Mouse (Mus musculus): ENCODE results near the gene Lyzl4. TPM values are rescaled to one million over a fixed set of nuclear protein-coding genes. Genes with fewer than 3 reads are reported as not detected.
A peak's percentile ranks its signal among the peaks of the same experiment; 100 is the strongest.

The Lyzl4 gene
- polyA plus RNA-seq, 1 experiment = 0.31 TPM

DNA sequence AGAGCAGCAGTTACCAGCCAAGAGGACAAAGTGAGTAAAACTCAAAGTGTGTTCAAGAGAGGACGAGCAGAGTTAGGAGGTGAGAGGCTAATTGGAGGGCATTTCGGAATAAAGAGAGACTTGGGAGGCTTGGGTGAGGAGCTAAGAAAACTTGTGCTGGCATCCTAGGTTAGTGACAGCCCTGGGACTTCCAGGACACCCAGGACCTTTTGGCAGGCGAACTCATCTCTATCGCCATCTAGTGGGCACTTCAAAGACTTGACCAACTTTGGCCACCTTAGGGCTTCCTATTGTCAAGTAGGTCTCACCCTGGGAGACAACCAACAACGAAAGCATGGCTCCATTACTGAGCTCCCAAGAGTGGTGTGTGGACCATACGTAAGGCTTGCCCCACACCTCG lies 29.4 kb upstream of the Lyzl4 start:
- no peaks in the 10 kb centered on the region for H3K36me3 ChIP-seq (ENCODE audit: control insufficient read depth, insufficient read depth, low read length)
- no peaks in the 10 kb centered on the region for H3K27me3 ChIP-seq (ENCODE audit: control insufficient read depth, insufficient read depth, low read length)
- WGBS = 54% methylated on average over 7 of the region's 7 CpGs
- no peak overlapping the region; the same call in 1 of the 2 replicates for H3K27ac ChIP-seq (ENCODE audit: control insufficient read depth, insufficient read depth, low read length)
- peak; percentile 40; the same call in 1 of the 2 replicates for TF ChIP-seq CTCF (IDR thresholded peaks at IDR 0.05; ENCODE audit: borderline replicate concordance, control insufficient read depth, extremely low read depth, insufficient read depth, low read length, poor library complexity)
- no peak for TF ChIP-seq POLR2A (IDR thresholded peaks at IDR 0.05; ENCODE audit: control insufficient read depth, extremely low read depth, insufficient read depth, low read length, poor library complexity)
- no peak overlapping the region for H3K4me3 ChIP-seq (ENCODE audit: control insufficient read depth, insufficient read depth, low read length)
- H3K4me1 ChIP-seq (replicated peaks; ENCODE audit: control insufficient read depth, insufficient read depth, low read length) = peaks cover 66% of the 10 kb centered on the region
- no peak for DNase-seq

DNA sequence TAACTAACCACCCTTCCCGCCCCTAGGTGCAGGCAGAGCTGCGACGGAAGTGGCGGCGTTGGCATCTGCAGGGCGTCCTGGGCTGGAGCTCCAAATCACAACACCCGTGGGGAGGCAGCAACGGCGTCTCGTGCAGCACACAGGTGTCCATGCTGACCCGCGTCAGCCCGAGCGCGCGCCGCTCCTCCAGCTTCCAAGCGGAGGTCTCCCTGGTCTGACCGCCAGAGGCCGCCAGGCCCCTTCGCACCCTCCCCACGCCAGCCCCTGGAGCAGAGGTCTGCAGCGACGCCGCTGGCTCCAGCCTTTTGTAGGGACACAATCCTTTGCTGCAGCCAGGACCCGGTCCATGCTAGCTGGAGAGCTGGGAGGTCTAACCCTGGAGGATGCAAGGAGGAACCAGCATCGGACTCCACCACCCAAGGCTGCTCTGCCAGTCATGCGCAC lies 27.5 kb upstream of the Lyzl4 start:
- TF ChIP-seq POLR2A (IDR thresholded peaks at IDR 0.05; ENCODE audit: control insufficient read depth, extremely low read depth, insufficient read depth, low read length, poor library complexity) (peak; percentile 25; the same call in 1 of the 2 replicates), CTCF (IDR thresholded peaks at IDR 0.05; ENCODE audit: borderline replicate concordance, control insufficient read depth, extremely low read depth, insufficient read depth, low read length, poor library complexity) (peak; percentile 85)
- WGBS = 3% methylated on average over 28 of the region's 28 CpGs
- peak overlapping the region; percentile 59 for H3K4me3 ChIP-seq (ENCODE audit: control insufficient read depth, insufficient read depth, low read length)
- peaks cover 50% of the 10 kb centered on the region for H3K4me1 ChIP-seq (replicated peaks; ENCODE audit: control insufficient read depth, insufficient read depth, low read length)
- DNase-seq = peak; percentile 78
- H3K36me3 ChIP-seq (ENCODE audit: control insufficient read depth, insufficient read depth, low read length) = no peaks in the 10 kb centered on the region
- H3K27ac ChIP-seq (ENCODE audit: control insufficient read depth, insufficient read depth, low read length) = peak overlapping the region; percentile 8; the same call in 1 of the 2 replicates
- no peaks in the 10 kb centered on the region for H3K27me3 ChIP-seq (ENCODE audit: control insufficient read depth, insufficient read depth, low read length)

DNA sequence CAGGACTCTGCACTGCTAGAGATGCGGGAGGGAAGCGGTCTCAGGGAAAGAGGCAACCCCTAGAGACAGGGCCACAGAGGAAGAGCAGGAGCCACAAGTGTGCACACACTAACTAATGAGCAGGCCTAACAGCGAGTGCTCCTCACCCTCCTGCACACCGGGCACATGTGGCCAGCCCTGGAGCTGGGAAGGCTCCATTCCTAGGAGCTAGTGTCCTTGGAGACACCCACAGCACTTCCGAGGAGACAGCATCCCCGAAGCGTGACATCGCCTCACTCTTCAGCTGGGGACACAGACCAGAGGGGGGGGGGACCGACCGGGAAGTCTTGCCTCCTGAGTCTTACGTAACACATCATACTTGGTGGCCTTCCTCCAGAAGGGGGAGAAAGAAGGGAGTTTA lies 25.9 kb upstream of the Lyzl4 start:
- DNase-seq = no peak
- no peaks in the 10 kb centered on the region for H3K36me3 ChIP-seq (ENCODE audit: control insufficient read depth, insufficient read depth, low read length)
- no peak overlapping the region for H3K27ac ChIP-seq (ENCODE audit: control insufficient read depth, insufficient read depth, low read length)
- H3K4me3 ChIP-seq (ENCODE audit: control insufficient read depth, insufficient read depth, low read length) = no peak overlapping the region
- no peaks in the 10 kb centered on the region for H3K27me3 ChIP-seq (ENCODE audit: control insufficient read depth, insufficient read depth, low read length)
- peaks cover 36% of the 10 kb centered on the region for H3K4me1 ChIP-seq (replicated peaks; ENCODE audit: control insufficient read depth, insufficient read depth, low read length)
- WGBS = 81% methylated on average over 11 of the region's 11 CpGs
- TF ChIP-seq CTCF (IDR thresholded peaks at IDR 0.05; ENCODE audit: borderline replicate concordance, control insufficient read depth, extremely low read depth, insufficient read depth, low read length, poor library complexity) (no peak), POLR2A (IDR thresholded peaks at IDR 0.05; ENCODE audit: control insufficient read depth, extremely low read depth, insufficient read depth, low read length, poor library complexity) (no peak)

DNA sequence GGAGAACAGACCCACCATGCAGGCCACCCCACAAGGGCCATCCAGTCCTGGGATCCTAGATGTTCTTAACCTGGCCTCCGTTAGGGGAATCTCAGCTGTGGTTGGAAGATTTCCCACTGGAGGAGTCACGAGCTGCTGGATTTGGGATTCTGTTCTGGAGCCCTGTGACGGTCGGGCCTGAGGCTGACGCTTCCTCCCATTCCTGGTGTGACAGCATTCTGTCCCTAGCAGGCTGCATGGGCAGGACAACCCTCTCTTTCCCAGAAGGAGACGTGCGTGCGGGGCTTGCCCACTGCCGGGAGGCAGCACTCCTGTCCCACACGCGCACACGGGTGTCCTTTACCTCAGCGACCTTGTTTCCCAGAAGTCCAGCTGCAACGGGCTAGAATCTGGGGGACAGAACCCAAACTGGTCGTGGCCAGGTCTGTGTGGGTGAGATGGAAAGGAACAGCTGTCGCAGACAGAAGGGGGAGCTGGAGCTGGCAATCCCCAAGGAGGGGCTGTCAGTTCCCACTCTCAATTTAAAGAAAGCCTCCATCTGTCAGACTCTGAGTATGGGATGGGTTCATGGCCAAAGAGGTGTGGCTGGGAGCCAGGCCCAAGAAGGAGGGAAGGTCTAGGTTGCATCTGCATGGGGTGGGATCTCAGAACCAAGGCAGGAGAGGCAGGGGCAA lies 25.2 kb upstream of the Lyzl4 start:
- H3K4me1 ChIP-seq (replicated peaks; ENCODE audit: control insufficient read depth, insufficient read depth, low read length) = peaks cover 32% of the 10 kb centered on the region
- H3K36me3 ChIP-seq (ENCODE audit: control insufficient read depth, insufficient read depth, low read length) = no peaks in the 10 kb centered on the region
- no peak overlapping the region for H3K4me3 ChIP-seq (ENCODE audit: control insufficient read depth, insufficient read depth, low read length)
- H3K27ac ChIP-seq (ENCODE audit: control insufficient read depth, insufficient read depth, low read length) = no peak overlapping the region
- WGBS = 94% methylated on average over 16 of the region's 16 CpGs
- TF ChIP-seq CTCF (IDR thresholded peaks at IDR 0.05; ENCODE audit: borderline replicate concordance, control insufficient read depth, extremely low read depth, insufficient read depth, low read length, poor library complexity) (no peak), POLR2A (IDR thresholded peaks at IDR 0.05; ENCODE audit: control insufficient read depth, extremely low read depth, insufficient read depth, low read length, poor library complexity) (no peak)
- no peak for DNase-seq
- H3K27me3 ChIP-seq (ENCODE audit: control insufficient read depth, insufficient read depth, low read length) = no peaks in the 10 kb centered on the region

DNA sequence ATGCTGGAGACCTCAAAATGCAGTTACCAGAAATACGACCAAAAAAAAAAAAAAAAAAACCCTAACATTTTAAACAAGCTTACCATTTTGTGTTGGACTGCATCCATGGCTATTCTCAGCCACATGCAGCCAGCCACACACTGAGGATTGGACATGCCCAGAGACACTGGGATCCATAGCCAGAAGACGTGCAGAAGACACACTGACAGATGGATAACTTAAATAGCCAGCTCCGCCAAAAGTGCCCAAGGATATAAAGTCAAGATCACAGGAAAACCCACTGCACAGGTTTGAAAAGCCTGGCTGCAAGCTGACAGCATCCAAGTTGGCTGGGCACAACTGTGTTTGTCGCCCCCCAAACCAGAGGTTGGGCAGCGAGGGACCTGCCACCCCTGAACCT lies 22.2 kb upstream of the Lyzl4 start:
- no peak for TF ChIP-seq CTCF (IDR thresholded peaks at IDR 0.05; ENCODE audit: borderline replicate concordance, control insufficient read depth, extremely low read depth, insufficient read depth, low read length, poor library complexity)
- no peak for TF ChIP-seq POLR2A (IDR thresholded peaks at IDR 0.05; ENCODE audit: control insufficient read depth, extremely low read depth, insufficient read depth, low read length, poor library complexity)
- 89% methylated on average over 5 of the region's 5 CpGs for whole genome bisulfite sequencing
- Histone ChIP-seq H3K36me3 (ENCODE audit: control insufficient read depth, insufficient read depth, low read length) (no peaks in the 10 kb centered on the region), H3K4me1 (replicated peaks; ENCODE audit: control insufficient read depth, insufficient read depth, low read length) (peaks cover 6% of the 10 kb centered on the region), H3K4me3 (ENCODE audit: control insufficient read depth, insufficient read depth, low read length) (no peak overlapping the region), H3K27ac (ENCODE audit: control insufficient read depth, insufficient read depth, low read length) (no peak overlapping the region), H3K27me3 (ENCODE audit: control insufficient read depth, insufficient read depth, low read length) (no peaks in the 10 kb centered on the region)
- DNase-seq = no peak

DNA sequence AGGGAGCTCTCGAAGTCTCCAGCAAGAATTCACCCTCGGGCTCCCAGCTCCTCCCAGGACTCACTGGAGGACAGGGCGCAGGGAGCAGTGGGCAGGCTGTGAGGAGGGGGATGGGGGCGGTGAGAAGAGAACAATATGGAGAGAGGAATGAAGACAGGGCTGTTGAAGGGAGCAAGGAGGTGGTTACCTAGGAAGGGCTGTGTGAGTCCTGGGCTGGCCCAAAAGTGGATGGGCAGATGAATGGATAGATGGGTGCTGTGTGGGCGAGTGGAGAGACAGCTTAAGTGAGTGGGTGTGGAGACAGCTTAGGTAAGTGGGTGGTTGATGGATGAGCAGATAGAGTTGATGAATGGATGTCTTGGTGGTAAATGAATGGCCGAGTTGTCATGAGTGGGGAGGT lies 21.6 kb upstream of the Lyzl4 start:
- Histone ChIP-seq H3K27ac (ENCODE audit: control insufficient read depth, insufficient read depth, low read length) (no peak overlapping the region), H3K4me3 (ENCODE audit: control insufficient read depth, insufficient read depth, low read length) (no peak overlapping the region), H3K27me3 (ENCODE audit: control insufficient read depth, insufficient read depth, low read length) (no peaks in the 10 kb centered on the region), H3K36me3 (ENCODE audit: control insufficient read depth, insufficient read depth, low read length) (no peaks in the 10 kb centered on the region), H3K4me1 (replicated peaks; ENCODE audit: control insufficient read depth, insufficient read depth, low read length) (peaks cover 3% of the 10 kb centered on the region; the same call in 1 of the 2 replicates)
- no peak for DNase-seq
- 73% methylated on average over 6 of the region's 6 CpGs for WGBS
- TF ChIP-seq POLR2A (IDR thresholded peaks at IDR 0.05; ENCODE audit: control insufficient read depth, extremely low read depth, insufficient read depth, low read length, poor library complexity) (no peak), CTCF (IDR thresholded peaks at IDR 0.05; ENCODE audit: borderline replicate concordance, control insufficient read depth, extremely low read depth, insufficient read depth, low read length, poor library complexity) (no peak)

All from thymus, adult 2 months (tissue).